Mouse (Mus musculus) limb, embryonic 14.5 days (tissue): ENCODE data around the gene Agbl3. TPM values are rescaled to one million over a fixed set of nuclear protein-coding genes. Genes with fewer than 3 reads are reported as not detected.
A peak's percentile ranks its signal among the peaks of the same experiment; 100 is the strongest.

Experiments used
- ATAC-seq: fragments of 200-750 bp; cut with Nextera tagmentation; 2 replicates; pipeline ENCODE4 v1.8.0; 2017; ENCODE audit warnings: low read depth, moderate number of reproducible peaks, moderate TSS enrichment; ENCODE audit not compliant: low FRiP score
- DNase-seq: peaks from one replicate; pipeline ENCODE4 v3.0.0-alpha.2; 2015; ENCODE audit warnings: low spot score
- H3K27ac ChIP-seq: fragments of 300-500 bp; sonication (generic); replicated peaks from 2 replicates; pipeline ENCODE4 v1.5.1; 2014; ENCODE audit warnings: low read depth, mild to moderate bottlenecking, low read length, moderate library complexity, mixed read lengths
- H3K27me3 ChIP-seq: fragments of 300-500 bp; sonication (generic); 2 replicates; pipeline ENCODE4 v1.6.1; 2014; ENCODE audit warnings: low read length, mixed read lengths; ENCODE audit not compliant: control insufficient read depth, insufficient read depth
- H3K36me3 ChIP-seq: fragments of 300-500 bp; sonication (generic); 2 replicates; pipeline ENCODE4 v1.6.1; 2014; ENCODE audit warnings: mild to moderate bottlenecking, low read length, moderate library complexity, mixed read lengths; ENCODE audit not compliant: control insufficient read depth, insufficient read depth
- H3K4me1 ChIP-seq: fragments of 300-500 bp; sonication (generic); 2 replicates; pipeline ENCODE4 v1.6.1; 2014; ENCODE audit warnings: antibody characterized with exemption, low read length, mixed read lengths; ENCODE audit not compliant: control insufficient read depth, insufficient read depth
- H3K4me2 ChIP-seq: fragments of 300-500 bp; sonication (generic); replicated peaks from 2 replicates; pipeline ENCODE4 v1.6.1; 2014; ENCODE audit warnings: low read depth, mild to moderate bottlenecking, low read length, moderate library complexity; ENCODE audit not compliant: severe bottlenecking
- H3K4me3 ChIP-seq: fragments of 300-500 bp; sonication (generic); replicated peaks from 2 replicates; pipeline ENCODE4 v1.5.1; 2014; ENCODE audit warnings: low read length
- H3K9ac ChIP-seq: fragments of 300-500 bp; sonication (generic); 2 replicates; pipeline ENCODE4 v1.6.1; 2014; ENCODE audit warnings: mild to moderate bottlenecking, low read depth, low read length, moderate library complexity; ENCODE audit not compliant: severe bottlenecking
- H3K9me3 ChIP-seq: fragments of 300-500 bp; sonication (generic); 2 replicates; pipeline ENCODE4 v1.6.1; 2016; ENCODE audit warnings: low read length; ENCODE audit not compliant: control insufficient read depth
- POLR2A ChIP-seq: fragments of 200-500 bp; IDR thresholded peaks from 2 replicates; pipeline ENCODE4 v1.8.0; 2012; ENCODE audit warnings: inconsistent platforms, mild to moderate bottlenecking, moderate library complexity, borderline replicate concordance; ENCODE audit not compliant: insufficient read depth, insufficient read length; ENCODE audit errors: extremely low read depth
- WGBS: fragments of 180-500 bp; shearing (Covaris S2); extraction: QIAGEN DNeasy Blood & Tissue Kit; methylation state at CpG from one replicate; pipeline ENCODE4 v1.1.7; 2014; 5-methylcytosine and 5-hydroxymethylcytosine counted together
- polyA plus RNA-seq, 2 experiments: library from polyadenylated mRNA; depleted of rRNA in 1 of 2; stranded (reverse) in 1 of 2; unstranded in 1 of 2; fragments of >200 nt; fragmentation: Nextera tagmentation in 1 of 2; extraction: Ambion mirVana in 1 of 2; gene quantifications; 2 replicates each; pipeline versions ENCODE4 v1.2.1 to v1.2.3; 2012 to 2014

The Agbl3 gene
- polyA plus RNA-seq, 2 experiments: 8.2 to 11.3 TPM

- Histone ChIP-seq H3K27ac (no peak overlapping the region), H3K27me3 (no peaks in the 10 kb centered on the region), H3K36me3 (0 out of 2 replicates have a peak, but pooled peaks cover 12% of the 10 kb centered on the region), H3K4me1 (peaks cover 16% of the 10 kb centered on the region), H3K9ac (no peak overlapping the region), H3K4me2 (no peak overlapping the region), H3K4me3 (no peak overlapping the region), H3K9me3 (no peaks in the 10 kb centered on the region)
- DNase-seq: no peak
- WGBS: 84% methylated on average over 10 of the region's 10 CpGs
- ATAC-seq: no peak
- no peak for TF ChIP-seq POLR2A
Observed at GRCm38 (mm10) chr6:34872871-34873270, 92.6 kb downstream of the Agbl3 start.

GRCm38 (mm10) chr6:34874101-34874921 is 94.1 kb downstream of the Agbl3 start:
- no peak for ATAC-seq
- 73% methylated on average over 21 of the region's 21 CpGs for WGBS
- Histone ChIP-seq H3K9me3 (no peaks in the 10 kb centered on the region), H3K27me3 (no peaks in the 10 kb centered on the region), H3K27ac (0 out of 2 replicates have a peak overlapping the region, but pooled peaks have one; percentile 26), H3K36me3 (0 out of 2 replicates have a peak, but pooled peaks cover 12% of the 10 kb centered on the region), H3K4me2 (no peak overlapping the region), H3K9ac (no peak overlapping the region), H3K4me1 (peaks cover 19% of the 10 kb centered on the region), H3K4me3 (no peak overlapping the region)
- no peak for DNase-seq
- TF ChIP-seq POLR2A: no peak

- ATAC-seq (no peak), DNase-seq (no peak)
- H3K36me3 ChIP-seq: peaks cover 17% of the 10 kb centered on the region; the same call in 1 of the 2 replicates
- H3K4me1 ChIP-seq: peaks cover 19% of the 10 kb centered on the region
- H3K9me3 ChIP-seq: no peaks in the 10 kb centered on the region
- no peak overlapping the region for H3K9ac ChIP-seq
- no peak for TF ChIP-seq POLR2A
- no peak overlapping the region for H3K4me3 ChIP-seq
- H3K27me3 ChIP-seq: no peaks in the 10 kb centered on the region
- WGBS: 86% methylated on average over 15 of the region's 15 CpGs
- no peak overlapping the region for H3K27ac ChIP-seq
- no peak overlapping the region for H3K4me2 ChIP-seq
Observed at GRCm38 (mm10) chr6:34875268-34875761, 95.1 kb downstream of the Agbl3 start.

- Histone ChIP-seq H3K4me1 (peaks cover 11% of the 10 kb centered on the region), H3K4me2 (peak overlapping the region; percentile 75; the same call in 1 of the 2 replicates), H3K27ac (no peak overlapping the region), H3K9me3 (no peaks in the 10 kb centered on the region), H3K36me3 (peaks cover 24% of the 10 kb centered on the region; the same call in 1 of the 2 replicates), H3K27me3 (no peaks in the 10 kb centered on the region), H3K4me3 (no peak overlapping the region), H3K9ac (no peak overlapping the region)
- no peak for DNase-seq
- no peak for ATAC-seq
- WGBS: 59% methylated on average over 12 of the region's 12 CpGs
- no peak for TF ChIP-seq POLR2A
Observed at GRCm38 (mm10) chr6:34875966-34876834, 96.0 kb downstream of the Agbl3 start.

GRCm38 (mm10) chr6:34876835-34877156 is 96.6 kb downstream of the Agbl3 start:
- Histone ChIP-seq H3K4me3 (peak overlapping the region; percentile 67), H3K9me3 (no peaks in the 10 kb centered on the region), H3K4me1 (peaks cover 9% of the 10 kb centered on the region; the same call in 1 of the 2 replicates), H3K4me2 (peak overlapping the region; percentile 75), H3K27ac (no peak overlapping the region), H3K27me3 (no peaks in the 10 kb centered on the region), H3K9ac (peak overlapping the region; percentile 90), H3K36me3 (peaks cover 27% of the 10 kb centered on the region; the same call in 1 of the 2 replicates)
- no peak for TF ChIP-seq POLR2A
- WGBS: 19% methylated on average over 2 of the region's 2 CpGs
- DNase-seq (no peak), ATAC-seq (no peak)
